8 mouse cellular contexts compared by ENCODE assay signal in genomic region chr2:132107611-132108010, GRCm38 (mm10). TPM values are rescaled to one million over a fixed set of nuclear protein-coding genes. Genes with fewer than 3 reads are reported as not detected.
DNase-seq lines count a peak whose midpoint lies in the region; ATAC-seq and TF ChIP-seq lines count a peak whose summit lies in the region.

No protein-coding gene starts in this region.

- no peak for TF ChIP-seq CTCF in gastrocnemius, adult 2 months (IDR thresholded peaks at IDR 0.05)
- no peak for TF ChIP-seq CTCF in left cerebral cortex, adult 2 months (IDR thresholded peaks at IDR 0.05)

- H3K27ac ChIP-seq in gastrocnemius, adult 2 months = peak overlapping the region; percentile 71
- peak overlapping the region; percentile 75 for H3K27ac ChIP-seq in left cerebral cortex, adult 2 months

- intact Hi-C loops in gastrocnemius, adult 2 months (cut with DNase I) = no loop called here
- intact Hi-C loops in left cerebral cortex, adult 2 months (cut with DNase I) = no loop called here

- ATAC-seq in megakaryocyte-erythroid progenitor cell, adult 5-6 weeks (replicated peaks; ENCODE audit: low FRiP score, low TSS enrichment, poor library complexity, severe bottlenecking) = no peak

- DNase-seq in gastrocnemius, adult 2 months = peak; percentile 60
- no peak for DNase-seq in gastrocnemius, postnatal 10 days
- peak; percentile 66 for DNase-seq in adrenal gland, postnatal 10 days
- DNase-seq in gastrocnemius, postnatal 25 days = peak; percentile 34
- DNase-seq in left cerebral cortex, adult 2 months (ENCODE audit: extremely low spot score in 1 of 2, low spot score in 2 of 2) = peak; percentile 49 to 58
- no peak for DNase-seq in embryo, embryonic 9.5 days (ENCODE audit: extremely low spot score)
- DNase-seq in embryo, embryonic 10.5 days (ENCODE audit: low spot score) = no peak

- H3K4me3 ChIP-seq in gastrocnemius, adult 2 months = peak overlapping the region; percentile 30
- H3K4me3 ChIP-seq in left cerebral cortex, adult 2 months = no peak overlapping the region

RNA-seq across cellular contexts. Expression of gene Slc23a2, which starts 37.3 kb away (rescaled TPM):
- 10 to 100 TPM in 1 of 2 experiments, 1 to 10 TPM in 1; 7.7 to 10.8 TPM for total RNA-seq in gastrocnemius, adult 2 months (2021)
- 10 to 100 TPM in 1 of 2 experiments, 1 to 10 TPM in 1; 7.9 to 13.7 TPM for total RNA-seq in gastrocnemius, postnatal 10 days (2021)
- 10 to 100 TPM; 36.6 to 66.0 TPM for total RNA-seq in adrenal gland, postnatal 10 days (2021)
- 1 to 10 TPM; 6.7 to 7.5 TPM for total RNA-seq in gastrocnemius, postnatal 25 days (2021)
- total RNA-seq in left cerebral cortex, adult 2 months (2021) = 100 to 1,000 TPM; 142 to 162 TPM
- 7.1 and 9.3 TPM in 2 replicates for total RNA-seq in megakaryocyte-erythroid progenitor cell, adult 5-6 weeks (2014; fragmentation: Nextera tagmentation)
- total RNA-seq in megakaryocyte-erythroid progenitor cell, adult 5-6 weeks (2017) = 5.5 and 7.3 TPM in 2 replicates

Comparison
In these comparisons a context has a peak if more than half of its experiments do, and no peak if none do; other contexts are left out.
1. DNase-seq: peak in gastrocnemius, adult 2 months (single experiment), adrenal gland, postnatal 10 days (single experiment), gastrocnemius, postnatal 25 days (single experiment) and left cerebral cortex, adult 2 months (2 of 2); none in gastrocnemius, postnatal 10 days (single experiment), embryo, embryonic 9.5 days (single experiment) and embryo, embryonic 10.5 days (single experiment).